Mouse (Mus musculus): ENCODE data around the gene Rgs7. TPM values are rescaled to one million over a fixed set of nuclear protein-coding genes. Genes with fewer than 3 reads are reported as not detected.

Gene Rgs7
- polyA plus RNA-seq, 1 experiment, result 0.04 TPM

GRCm38 (mm10) chr1:175359411-175360366 is 132.6 kb downstream of the Rgs7 start:
- TF ChIP-seq CTCF (IDR thresholded peaks at IDR 0.05; ENCODE audit: extremely low read depth, insufficient read depth, insufficient read length, insufficient replicate concordance), result no peak
- no peak for TF ChIP-seq POLR2A (IDR thresholded peaks at IDR 0.05; ENCODE audit: low read depth, low read length)
- H3K4me3 ChIP-seq (ENCODE audit: extremely low read depth, insufficient read depth, insufficient read length), result no peak overlapping the region
- no peaks in the 10 kb centered on the region for H3K36me3 ChIP-seq (ENCODE audit: control insufficient read depth, insufficient read depth, low read length)
- H3K27ac ChIP-seq (ENCODE audit: insufficient read depth, low read length), result no peak overlapping the region
- WGBS, result 50% methylated on average over 7 of the region's 7 CpGs
- no peaks in the 10 kb centered on the region for H3K27me3 ChIP-seq (ENCODE audit: control insufficient read depth, insufficient read depth, low read length)
- no peaks in the 10 kb centered on the region for H3K4me1 ChIP-seq (ENCODE audit: control insufficient read depth, insufficient read depth, insufficient read length)
- no peak for DNase-seq (ENCODE audit: low read depth in 1 of 2, low spot score in 2 of 2)

DNA sequence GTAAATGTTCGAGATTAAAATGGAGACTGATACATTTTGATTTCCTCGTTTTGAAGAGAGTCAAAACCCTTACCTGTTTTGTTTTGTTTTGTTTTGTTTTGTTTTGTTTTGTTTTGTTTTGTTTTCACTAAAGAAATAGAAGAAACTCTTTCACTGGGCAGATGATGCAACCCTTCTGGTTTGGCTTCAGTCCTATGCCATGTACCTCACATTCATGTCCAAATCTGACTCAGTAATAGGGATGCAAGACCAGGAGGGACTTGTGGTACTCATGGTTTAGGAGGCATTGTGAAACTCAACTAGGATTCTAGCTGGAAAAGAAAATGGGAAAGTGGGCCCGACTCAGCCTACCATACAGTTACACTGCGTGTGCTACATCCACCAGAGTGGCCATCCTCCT is 139.4 kb downstream of the Rgs7 start:
- Histone ChIP-seq H3K36me3 (ENCODE audit: control insufficient read depth, insufficient read depth, low read length) (no peaks in the 10 kb centered on the region), H3K27ac (ENCODE audit: insufficient read depth, low read length) (no peak overlapping the region), H3K27me3 (ENCODE audit: control insufficient read depth, insufficient read depth, low read length) (no peaks in the 10 kb centered on the region), H3K4me1 (ENCODE audit: control insufficient read depth, insufficient read depth, insufficient read length) (no peaks in the 10 kb centered on the region), H3K4me3 (ENCODE audit: extremely low read depth, insufficient read depth, insufficient read length) (no peak overlapping the region)
- DNase-seq (ENCODE audit: low read depth in 1 of 2, low spot score in 2 of 2), result no peak
- 76% methylated on average over 4 of the region's 4 CpGs for WGBS
- no peak for TF ChIP-seq CTCF (IDR thresholded peaks at IDR 0.05; ENCODE audit: extremely low read depth, insufficient read depth, insufficient read length, insufficient replicate concordance)
- no peak for TF ChIP-seq POLR2A (IDR thresholded peaks at IDR 0.05; ENCODE audit: low read depth, low read length)

- Histone ChIP-seq H3K4me3 (ENCODE audit: extremely low read depth, insufficient read depth, insufficient read length) (no peak overlapping the region), H3K36me3 (ENCODE audit: control insufficient read depth, insufficient read depth, low read length) (no peaks in the 10 kb centered on the region), H3K27ac (ENCODE audit: insufficient read depth, low read length) (no peak overlapping the region), H3K27me3 (ENCODE audit: control insufficient read depth, insufficient read depth, low read length) (no peaks in the 10 kb centered on the region), H3K4me1 (ENCODE audit: control insufficient read depth, insufficient read depth, insufficient read length) (no peaks in the 10 kb centered on the region)
- 82% methylated on average over 1 of the region's 1 CpGs for WGBS
- no peak for DNase-seq (ENCODE audit: low read depth in 1 of 2, low spot score in 2 of 2)
- TF ChIP-seq CTCF (IDR thresholded peaks at IDR 0.05; ENCODE audit: extremely low read depth, insufficient read depth, insufficient read length, insufficient replicate concordance) (no peak), POLR2A (IDR thresholded peaks at IDR 0.05; ENCODE audit: low read depth, low read length) (no peak)
These were observed 146.1 kb downstream of the Rgs7 start for GRCm38 (mm10) chr1:175346162-175346561.

GRCm38 (mm10) chr1:175336191-175336590 is 156.1 kb downstream of the Rgs7 start:
- no peak for DNase-seq (ENCODE audit: low read depth in 1 of 2, low spot score in 2 of 2)
- Histone ChIP-seq H3K27ac (ENCODE audit: insufficient read depth, low read length) (no peak overlapping the region), H3K36me3 (ENCODE audit: control insufficient read depth, insufficient read depth, low read length) (no peaks in the 10 kb centered on the region), H3K4me1 (ENCODE audit: control insufficient read depth, insufficient read depth, insufficient read length) (no peaks in the 10 kb centered on the region), H3K4me3 (ENCODE audit: extremely low read depth, insufficient read depth, insufficient read length) (no peak overlapping the region), H3K27me3 (ENCODE audit: control insufficient read depth, insufficient read depth, low read length) (no peaks in the 10 kb centered on the region)
- TF ChIP-seq POLR2A (IDR thresholded peaks at IDR 0.05; ENCODE audit: low read depth, low read length) (no peak), CTCF (IDR thresholded peaks at IDR 0.05; ENCODE audit: extremely low read depth, insufficient read depth, insufficient read length, insufficient replicate concordance) (no peak)
- 86% methylated on average over 4 of the region's 4 CpGs for WGBS

- DNase-seq (ENCODE audit: low read depth in 1 of 2, low spot score in 2 of 2), result no peak
- no peaks in the 10 kb centered on the region for H3K27me3 ChIP-seq (ENCODE audit: control insufficient read depth, insufficient read depth, low read length)
- H3K27ac ChIP-seq (ENCODE audit: insufficient read depth, low read length), result no peak overlapping the region
- no peaks in the 10 kb centered on the region for H3K36me3 ChIP-seq (ENCODE audit: control insufficient read depth, insufficient read depth, low read length)
- no peaks in the 10 kb centered on the region for H3K4me1 ChIP-seq (ENCODE audit: control insufficient read depth, insufficient read depth, insufficient read length)
- WGBS, result 89% methylated on average over 9 of the region's 9 CpGs
- H3K4me3 ChIP-seq (ENCODE audit: extremely low read depth, insufficient read depth, insufficient read length), result no peak overlapping the region
- TF ChIP-seq POLR2A (IDR thresholded peaks at IDR 0.05; ENCODE audit: low read depth, low read length) (no peak), CTCF (IDR thresholded peaks at IDR 0.05; ENCODE audit: extremely low read depth, insufficient read depth, insufficient read length, insufficient replicate concordance) (no peak)
These were observed 159.1 kb downstream of the Rgs7 start for GRCm38 (mm10) chr1:175333041-175333854.

DNA sequence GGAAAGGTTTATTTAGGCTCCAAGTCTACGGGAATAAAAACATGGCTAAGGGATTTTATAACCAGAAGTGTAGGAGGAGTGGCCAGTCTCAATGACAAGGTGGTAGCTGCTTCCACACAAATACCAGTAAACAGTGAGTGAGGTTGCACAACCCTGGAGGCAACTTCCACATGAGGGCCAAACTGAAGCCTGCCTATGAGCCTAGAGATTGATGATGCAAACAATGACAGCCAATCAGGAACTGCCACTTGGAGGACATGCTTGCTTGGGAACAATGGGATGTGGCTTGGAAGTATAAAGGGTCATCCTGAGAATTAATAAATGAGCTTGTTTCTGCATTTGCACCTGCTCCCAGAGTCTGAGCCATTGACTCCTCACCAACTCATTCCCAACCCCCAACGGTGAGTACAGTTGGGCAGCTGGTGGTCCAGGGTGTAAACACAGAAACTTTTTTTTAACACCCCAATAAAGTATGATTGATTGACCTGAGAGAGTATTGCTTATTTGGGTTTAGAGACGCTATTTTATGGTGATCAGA is 162.3 kb downstream of the Rgs7 start:
- Histone ChIP-seq H3K27me3 (ENCODE audit: control insufficient read depth, insufficient read depth, low read length) (no peaks in the 10 kb centered on the region), H3K27ac (ENCODE audit: insufficient read depth, low read length) (no peak overlapping the region), H3K4me1 (ENCODE audit: control insufficient read depth, insufficient read depth, insufficient read length) (no peaks in the 10 kb centered on the region), H3K36me3 (ENCODE audit: control insufficient read depth, insufficient read depth, low read length) (no peaks in the 10 kb centered on the region), H3K4me3 (ENCODE audit: extremely low read depth, insufficient read depth, insufficient read length) (no peak overlapping the region)
- DNase-seq (ENCODE audit: low read depth in 1 of 2, low spot score in 2 of 2), result no peak
- 84% methylated on average over 3 of the region's 3 CpGs for WGBS
- no peak for TF ChIP-seq CTCF (IDR thresholded peaks at IDR 0.05; ENCODE audit: extremely low read depth, insufficient read depth, insufficient read length, insufficient replicate concordance)
- TF ChIP-seq POLR2A (IDR thresholded peaks at IDR 0.05; ENCODE audit: low read depth, low read length), result no peak

Measured in spleen, adult 2 months (tissue).